Mouse (Mus musculus) layer of hippocampus, postnatal 25 days (tissue): ENCODE measurements around the gene Carns1. TPM values are rescaled to one million over a fixed set of nuclear protein-coding genes. Genes with fewer than 3 reads are reported as not detected.
"Not testable (repeated sequence)": the region's sequence is repeated elsewhere in the genome, so short reads cannot be mapped to it uniquely, and the experiment has no call there.

Experiments
- DNase-seq, 2 experiments: peaks; one replicate each; pipeline ENCODE4 v3.0.0; 2022; ENCODE audit warnings: mixed read lengths in 2 of 2, low spot score in 1 of 2; ENCODE audit errors: extremely low spot score in 1 of 2
- total RNA-seq, 2 experiments: library from RNA; stranded (reverse); gene quantifications; 2 replicates each; pipeline ENCODE4 v1.2.3; 2021

The Carns1 gene
- total RNA-seq, 2 experiments from 2014 or later: 8.2 to 11.7 TPM

- not testable (repeated sequence) for DNase-seq
Measured at GRCm38 (mm10) chr19:4135963-4136345, 39.3 kb downstream of the Carns1 start.

DNA sequence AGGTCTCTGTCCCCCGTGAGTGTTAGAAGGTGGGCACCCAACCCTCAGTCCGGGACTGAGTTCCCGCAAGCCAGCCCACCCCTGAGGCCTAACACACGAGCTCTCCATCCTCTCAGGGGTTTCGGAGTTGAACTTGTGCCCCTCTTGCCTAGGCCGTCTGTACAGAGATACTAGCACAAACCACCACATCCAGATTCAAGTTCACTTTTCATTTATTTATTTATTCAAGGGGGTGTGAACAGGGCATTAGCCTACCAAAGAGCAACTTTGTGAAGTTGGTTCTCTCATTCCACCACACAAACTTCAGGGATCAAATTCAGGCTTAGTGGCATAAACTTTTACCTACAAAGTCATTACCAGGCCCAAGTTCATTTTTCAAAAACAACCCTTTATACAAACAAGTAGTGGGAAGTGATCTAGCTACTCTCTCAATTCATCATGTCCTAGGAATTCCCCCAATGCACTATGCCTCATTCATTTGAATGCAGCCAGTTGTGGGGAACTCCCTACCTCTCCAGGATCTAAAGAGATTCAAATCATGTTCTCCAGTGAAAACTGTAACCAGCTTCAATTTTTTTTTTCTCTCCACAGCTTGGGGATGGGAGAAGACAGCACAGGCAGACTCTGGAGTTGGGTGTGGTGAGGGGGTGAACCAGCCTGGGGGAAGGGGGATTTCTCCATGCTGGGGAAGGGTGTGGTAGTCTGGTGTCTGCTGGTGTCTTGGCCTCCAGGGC is 39.9 kb downstream of the Carns1 start:
- DNase-seq: not testable (repeated sequence)

- no peak for DNase-seq
Measured at GRCm38 (mm10) chr19:4134354-4134753, 40.9 kb downstream of the Carns1 start.

DNA sequence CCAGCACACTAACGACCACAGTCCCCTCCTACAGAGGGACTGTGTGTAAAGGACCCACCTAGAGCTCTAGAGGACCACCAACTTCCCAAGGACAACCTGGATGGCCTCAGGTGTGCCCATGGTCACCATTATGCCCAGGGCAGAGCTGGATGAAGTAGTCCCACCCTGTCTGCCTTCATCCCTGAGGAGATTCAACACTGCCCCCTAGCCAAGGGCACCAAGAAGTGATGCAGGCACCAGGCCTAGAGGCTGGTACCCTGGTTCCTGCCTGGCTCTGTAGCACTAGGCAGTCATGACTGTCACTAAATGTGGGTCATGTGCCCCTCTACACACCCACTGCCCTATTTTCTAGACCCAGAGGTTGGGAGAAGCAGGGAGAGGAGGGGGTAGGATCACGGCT is 43.5 kb downstream of the Carns1 start:
- no peak for DNase-seq

- DNase-seq: no peak
Measured at GRCm38 (mm10) chr19:4131075-4131474, 44.2 kb downstream of the Carns1 start.

DNA sequence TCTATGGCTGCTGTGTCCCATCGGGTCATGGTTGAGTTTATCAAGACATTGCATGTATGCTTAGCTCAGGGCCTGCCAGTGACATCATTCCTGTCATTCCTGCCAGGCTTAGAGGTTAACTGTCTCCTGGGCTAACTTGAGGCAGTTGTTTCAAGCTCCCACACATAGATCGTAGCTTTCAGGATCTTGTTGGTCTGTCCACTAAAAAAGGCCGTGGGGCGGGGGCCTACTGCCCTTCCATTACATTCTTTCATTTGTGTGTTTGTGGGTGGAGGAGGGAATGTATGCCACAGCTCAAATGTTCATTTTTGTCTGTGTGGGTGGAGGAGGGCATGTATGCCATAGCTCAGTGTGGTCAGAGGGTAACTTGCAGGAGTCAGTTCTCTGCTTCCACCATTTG is 45.2 kb downstream of the Carns1 start:
- DNase-seq: no peak

- DNase-seq: no peak
Measured at GRCm38 (mm10) chr19:4129462-4129861, 45.8 kb downstream of the Carns1 start.

DNA sequence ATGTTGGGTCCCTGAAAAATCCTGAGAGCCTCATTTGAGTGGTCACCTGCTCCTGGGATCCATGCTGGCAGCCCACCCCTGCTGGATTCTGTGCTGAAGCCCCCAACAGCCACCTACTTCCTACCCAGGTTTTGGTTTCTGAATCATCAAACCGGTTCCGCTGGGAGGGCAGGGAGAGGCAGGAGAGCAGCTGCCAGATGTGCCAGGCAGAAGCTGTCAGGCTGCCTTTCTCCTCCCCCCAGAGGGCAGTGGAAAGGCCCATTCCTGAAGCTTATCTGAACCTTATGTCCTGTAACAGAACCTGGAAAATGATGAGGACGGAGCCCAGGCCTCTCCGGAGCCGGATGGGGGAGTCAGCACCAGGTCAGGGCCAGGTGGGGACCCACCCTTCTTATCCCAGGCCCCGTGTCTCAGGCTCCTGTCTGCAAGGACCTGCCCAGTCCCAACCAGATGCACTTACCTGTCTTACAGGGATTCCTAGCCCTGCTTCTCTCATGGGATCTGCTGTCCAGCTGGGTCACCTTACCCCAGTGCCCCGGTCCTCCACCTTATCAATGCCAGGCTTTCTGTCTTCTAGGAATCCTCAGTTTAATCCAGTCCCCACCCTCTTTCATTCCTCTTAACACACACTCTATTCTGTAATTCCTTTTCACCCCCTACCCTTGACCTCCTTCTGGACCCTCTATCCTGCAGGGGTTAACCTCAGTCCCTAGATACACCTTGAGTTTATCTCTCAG is 48.4 kb downstream of the Carns1 start:
- no peak for DNase-seq

DNA sequence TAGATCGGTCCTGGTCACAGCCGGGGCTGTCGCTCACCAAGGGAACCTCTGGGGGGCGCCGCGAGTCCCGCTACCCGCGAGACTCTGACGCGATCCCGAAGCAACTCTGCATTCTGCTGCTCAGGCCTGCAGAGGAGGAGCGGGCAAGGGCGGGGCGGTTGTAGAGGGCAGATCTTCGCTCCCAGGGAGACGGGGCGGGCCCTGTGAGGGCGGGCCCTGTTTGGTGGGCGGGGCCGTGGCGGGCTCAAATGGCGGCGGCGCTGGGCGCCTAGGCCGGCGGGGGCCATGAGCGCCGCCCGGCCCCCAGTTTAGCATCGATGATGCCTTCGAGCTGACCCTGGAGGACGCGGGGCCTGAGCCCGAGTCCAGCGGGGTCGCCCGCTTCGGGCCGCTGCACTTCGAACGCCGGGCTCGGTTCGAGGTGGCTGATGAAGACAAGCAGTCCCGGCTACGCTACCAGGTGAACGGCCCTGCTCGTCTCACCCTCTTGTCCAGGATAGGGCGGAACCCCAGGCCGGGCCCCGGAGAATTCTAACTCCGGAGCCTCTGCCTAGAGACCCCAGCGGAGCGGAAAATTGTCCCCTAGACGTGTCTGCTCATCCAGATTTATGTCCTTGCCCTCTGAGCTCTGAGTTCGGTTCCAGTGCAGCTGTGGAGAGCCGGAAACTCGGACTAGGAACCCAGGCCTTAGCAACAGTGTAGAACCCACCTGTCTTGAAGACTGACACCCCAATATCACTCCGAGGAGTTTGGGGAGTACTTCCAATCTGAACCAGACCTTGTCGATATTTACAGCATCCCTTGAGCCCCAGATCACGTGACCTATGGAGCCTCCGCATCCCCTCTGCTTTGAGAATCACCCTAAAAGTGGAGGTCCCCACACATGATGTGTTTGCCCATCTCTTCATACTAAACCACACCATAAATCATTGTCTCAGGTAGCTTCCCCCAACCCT is 49.3 kb downstream of the Carns1 start, which contains the start of gene Aip:
TSS of gene Aip (minus strand) at position 118 of the 956 bp plus-strand sequence.
- DNase-seq: peak; percentile 92

DNA sequence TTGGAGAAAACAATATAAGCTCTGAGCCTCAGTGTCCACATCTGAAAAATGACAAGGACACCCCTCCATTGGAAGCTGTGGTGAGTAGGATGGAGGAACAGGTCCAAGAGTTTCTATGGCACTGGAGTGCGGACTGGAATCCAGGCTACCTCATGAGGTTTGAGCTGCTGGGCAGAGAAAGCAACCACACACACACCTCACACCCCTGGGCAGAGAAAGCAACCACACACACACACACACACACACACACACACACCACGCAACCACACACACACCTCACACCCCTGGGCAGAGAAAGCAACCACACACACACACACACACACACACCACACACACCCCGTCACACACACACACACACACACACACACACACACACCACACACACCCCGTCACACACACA is 50.0 kb downstream of the Carns1 start:
- peak in 1 of 2 experiments; percentile 23 for DNase-seq

DNA sequence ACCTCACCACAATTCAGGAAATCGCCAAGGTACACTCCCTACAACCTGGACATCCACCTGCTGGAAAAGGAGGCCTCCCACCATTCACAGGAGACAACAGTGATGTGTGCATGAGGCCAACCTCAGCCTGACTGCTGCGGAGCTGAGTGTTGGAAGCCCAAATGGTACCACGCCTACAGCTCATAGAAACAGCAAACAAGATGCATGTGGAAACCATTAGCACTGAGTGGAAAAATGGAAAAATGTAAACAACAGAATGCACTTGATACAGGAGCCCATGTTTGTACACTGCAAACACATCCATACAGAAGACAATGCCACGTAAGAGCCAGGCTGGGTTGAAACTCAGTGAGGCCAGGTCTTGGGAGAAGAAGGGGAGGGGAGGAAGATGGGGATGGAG is 50.8 kb downstream of the Carns1 start:
- DNase-seq: no peak

DNA sequence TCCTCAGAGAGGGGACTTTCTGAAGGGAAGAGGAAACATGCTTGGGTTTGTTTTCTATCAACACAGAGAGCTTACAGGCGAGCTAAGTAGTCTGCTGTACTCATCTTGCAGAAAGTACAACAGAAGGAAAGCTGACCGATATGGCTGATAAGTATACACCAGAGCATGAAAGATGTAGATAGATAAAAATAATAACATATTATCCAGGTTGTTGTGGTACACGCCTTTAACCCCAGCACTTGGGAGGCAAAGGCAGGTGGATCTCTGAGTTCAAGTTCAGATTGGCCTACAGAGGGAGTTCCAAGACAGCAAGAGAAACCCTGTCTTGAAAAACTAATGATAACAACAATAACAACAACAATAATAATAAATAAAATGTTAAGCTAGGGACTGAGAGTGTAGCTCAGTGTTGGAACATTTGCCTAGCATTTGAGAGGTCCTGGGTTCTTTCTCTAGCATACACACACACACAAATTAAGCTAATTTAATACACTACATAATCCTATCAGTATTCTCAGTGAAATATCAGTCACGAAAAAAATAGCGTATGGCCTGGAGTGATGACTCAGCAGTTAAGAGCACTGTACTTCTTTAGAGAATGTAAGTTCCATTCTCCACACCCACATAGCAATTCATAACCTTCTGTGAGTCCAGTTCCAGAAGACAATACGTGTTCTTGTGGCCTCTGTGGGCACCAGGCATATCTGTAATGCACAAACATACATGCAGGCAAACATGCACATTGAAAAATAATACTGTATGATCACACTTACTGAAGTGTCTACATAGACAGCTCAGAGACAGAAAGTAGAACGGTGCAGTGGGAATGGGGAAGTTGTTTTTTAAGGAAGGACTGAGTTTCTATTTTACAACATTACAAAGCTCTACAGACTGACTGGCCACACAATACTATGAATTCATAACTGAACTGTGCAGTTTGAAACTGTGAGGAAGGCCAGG is 52.6 kb downstream of the Carns1 start:
- DNase-seq: no peak

- not testable (repeated sequence) for DNase-seq
Measured at GRCm38 (mm10) chr19:4121896-4122295, 53.4 kb downstream of the Carns1 start.

- peak; percentile 96 to 98 for DNase-seq
Measured at GRCm38 (mm10) chr19:4121097-4121805, 54.0 kb downstream of the Carns1 start.

- no peak for DNase-seq
Measured at GRCm38 (mm10) chr19:4120496-4120895, 54.8 kb downstream of the Carns1 start.

- DNase-seq: no peak
Measured at GRCm38 (mm10) chr19:4119716-4120487, 55.4 kb downstream of the Carns1 start.

DNA sequence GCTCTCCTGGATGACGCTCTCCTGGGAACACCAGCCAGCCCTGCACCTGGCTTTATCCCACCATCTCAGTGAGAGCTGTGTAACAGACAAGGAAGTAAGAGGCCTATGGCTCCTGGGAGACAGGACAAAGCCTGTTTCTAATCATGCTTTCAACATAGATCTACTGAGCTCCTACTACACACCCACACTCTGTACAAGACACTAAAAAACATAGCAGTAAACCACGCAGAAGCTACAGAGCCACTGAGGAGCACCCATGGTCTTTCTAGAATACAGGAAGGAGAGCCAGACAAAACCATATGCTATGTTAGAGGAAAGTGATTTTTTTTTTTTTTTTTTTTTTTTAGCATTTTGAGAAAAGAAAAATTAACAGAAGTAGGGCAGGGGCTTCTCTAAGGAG is 56.9 kb downstream of the Carns1 start:
- DNase-seq: no peak

GRCm38 (mm10) chr19:4117006-4117405 is 58.3 kb downstream of the Carns1 start:
- no peak for DNase-seq
